Mouse (Mus musculus): Measurements from ENCODE around the gene Tsg101. TPM values are rescaled to one million over a fixed set of nuclear protein-coding genes. Genes with fewer than 3 reads are reported as not detected.
A peak's percentile ranks its signal among the peaks of the same experiment; 100 is the strongest.

Gene Tsg101
- polyA plus RNA-seq, 1 experiment from 2014 or later = 150 TPM

- DNase-seq (ENCODE audit: low spot score) (no peak), ATAC-seq (no peak)
- no peak for TF ChIP-seq EP300 (IDR thresholded peaks at IDR 0.05)
- TF ChIP-seq CTCF (IDR thresholded peaks at IDR 0.05) = no peak
- H3K27me3 ChIP-seq (replicated peaks; ENCODE audit: insufficient read depth, low read length) = no peaks in the 10 kb centered on the region
- no peak within 1 kb of the TSS for H3K4me3 ChIP-seq (ENCODE audit: low read depth, low read length)
- no peak within 1 kb of the TSS for H3K9ac ChIP-seq (replicated peaks; ENCODE audit: low read depth)
- H3K4me1 ChIP-seq (ENCODE audit: insufficient read depth, low read depth, low read length) = peaks cover 32% of the 10 kb centered on the region
- peak within 1 kb of the TSS; percentile 87 for H3K27ac ChIP-seq (ENCODE audit: low read length)
- 36% methylated on average over 6 of the region's 6 CpGs for WGBS
- no peaks in the 10 kb centered on the region for H3K36me3 ChIP-seq (ENCODE audit: insufficient read depth, low read length)
- H3K9me3 ChIP-seq (ENCODE audit: low read length) = no peaks in the 10 kb centered on the region
- no peak within 1 kb of the TSS for H3K4me2 ChIP-seq (replicated peaks; ENCODE audit: low read depth, low read length)
Measured at GRCm38 (mm10) chr7:46840787-46841525, 78.8 kb downstream of the Tsg101 start, which contains the start of gene Ldha. Gene Ldha (plus strand): TSS chr7:46841475.

GRCm38 (mm10) chr7:46840326-46840725, 79.4 kb downstream of the Tsg101 start:
- H3K4me2 ChIP-seq (replicated peaks; ENCODE audit: low read depth, low read length) = no peak overlapping the region

GRCm38 (mm10) chr7:46839861-46840260, 79.9 kb downstream of the Tsg101 start:
- WGBS = 66% methylated on average over 5 of the region's 5 CpGs
- no peak overlapping the region for H3K9ac ChIP-seq (replicated peaks; ENCODE audit: low read depth)

More at GRCm38 (mm10) chr7:46840326-46840725, 79.4 kb downstream of the Tsg101 start:
- Histone ChIP-seq H3K9me3 (ENCODE audit: low read length) (no peaks in the 10 kb centered on the region), H3K36me3 (ENCODE audit: insufficient read depth, low read length) (no peaks in the 10 kb centered on the region), H3K27ac (ENCODE audit: low read length) (peak overlapping the region; percentile 87), H3K27me3 (replicated peaks; ENCODE audit: insufficient read depth, low read length) (no peaks in the 10 kb centered on the region), H3K9ac (replicated peaks; ENCODE audit: low read depth) (no peak overlapping the region), H3K4me3 (ENCODE audit: low read depth, low read length) (no peak overlapping the region), H3K4me1 (ENCODE audit: insufficient read depth, low read depth, low read length) (peaks cover 32% of the 10 kb centered on the region)
- TF ChIP-seq EP300 (IDR thresholded peaks at IDR 0.05) = no peak
- TF ChIP-seq CTCF (IDR thresholded peaks at IDR 0.05) = no peak
- DNase-seq (ENCODE audit: low spot score) (peak; percentile 95), ATAC-seq (peak; percentile 70)
- WGBS = 17% methylated on average over 4 of the region's 4 CpGs

DNA sequence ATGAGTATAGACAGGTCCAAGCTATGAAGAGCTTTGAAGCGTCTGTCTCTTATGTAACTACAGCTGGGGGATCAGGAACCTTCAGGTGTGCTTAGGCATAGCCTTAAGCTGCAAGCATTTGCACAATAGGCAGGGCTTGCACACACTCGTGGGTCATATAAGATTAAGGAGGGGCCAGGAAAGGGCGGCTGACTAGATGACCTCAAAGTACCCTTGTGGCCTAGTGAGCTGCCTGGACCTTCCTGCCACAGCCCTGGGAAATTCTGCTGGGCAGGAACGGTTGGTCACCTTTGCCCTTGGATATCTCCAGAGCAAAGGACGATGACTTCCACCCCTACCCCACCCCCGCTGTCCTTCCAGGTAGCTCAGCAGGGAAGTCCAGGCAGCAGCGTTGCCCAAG, 80.3 kb downstream of the Tsg101 start:
- DNase-seq (ENCODE audit: low spot score) (peak; percentile 64), ATAC-seq (peak; percentile 43)
- no peaks in the 10 kb centered on the region for H3K9me3 ChIP-seq (ENCODE audit: low read length)
- H3K36me3 ChIP-seq (ENCODE audit: insufficient read depth, low read length) = no peaks in the 10 kb centered on the region
- H3K27ac ChIP-seq (ENCODE audit: low read length) = peak overlapping the region; percentile 87
- WGBS = 44% methylated on average over 7 of the region's 7 CpGs
- H3K27me3 ChIP-seq (replicated peaks; ENCODE audit: insufficient read depth, low read length) = no peaks in the 10 kb centered on the region
- no peak overlapping the region for H3K4me3 ChIP-seq (ENCODE audit: low read depth, low read length)
- no peak overlapping the region for H3K9ac ChIP-seq (replicated peaks; ENCODE audit: low read depth)
- TF ChIP-seq CTCF (IDR thresholded peaks at IDR 0.05) (no peak), EP300 (IDR thresholded peaks at IDR 0.05) (no peak)
- peak overlapping the region; percentile 21; the same call in 1 of the 2 replicates for H3K4me2 ChIP-seq (replicated peaks; ENCODE audit: low read depth, low read length)
- H3K4me1 ChIP-seq (ENCODE audit: insufficient read depth, low read depth, low read length) = peaks cover 27% of the 10 kb centered on the region

More at GRCm38 (mm10) chr7:46839861-46840260, 79.9 kb downstream of the Tsg101 start:
- Histone ChIP-seq H3K27ac (ENCODE audit: low read length) (peak overlapping the region; percentile 87), H3K4me3 (ENCODE audit: low read depth, low read length) (no peak overlapping the region), H3K4me2 (replicated peaks; ENCODE audit: low read depth, low read length) (no peak overlapping the region), H3K4me1 (ENCODE audit: insufficient read depth, low read depth, low read length) (peaks cover 28% of the 10 kb centered on the region), H3K27me3 (replicated peaks; ENCODE audit: insufficient read depth, low read length) (no peaks in the 10 kb centered on the region), H3K9me3 (ENCODE audit: low read length) (no peaks in the 10 kb centered on the region), H3K36me3 (ENCODE audit: insufficient read depth, low read length) (no peaks in the 10 kb centered on the region)
- ATAC-seq = no peak
- TF ChIP-seq EP300 (IDR thresholded peaks at IDR 0.05) = no peak
- no peak for TF ChIP-seq CTCF (IDR thresholded peaks at IDR 0.05)
- DNase-seq (ENCODE audit: low spot score) = no peak

Other genes with a start within 250 kb of the Tsg101 start
- gene Tph1, start 247.4 kb downstream of the Tsg101 start, polyA plus RNA-seq (2015; fragmentation: Nextera tagmentation; extraction: Ambion mirVana) = 0.27 and 0.32 TPM in 2 replicates
- 9.5 and 11.1 TPM in 2 replicates for gene Saal1, start 209.3 kb downstream of the Tsg101 start, polyA plus RNA-seq (2015; fragmentation: Nextera tagmentation; extraction: Ambion mirVana)
- gene Saa3, start 204.3 kb downstream of the Tsg101 start, polyA plus RNA-seq (2015; fragmentation: Nextera tagmentation; extraction: Ambion mirVana) = 34.2 and 98.7 TPM in 2 replicates
- not detected in 2 replicates for gene Saa4, start 187.4 kb downstream of the Tsg101 start, polyA plus RNA-seq (2015; fragmentation: Nextera tagmentation; extraction: Ambion mirVana)
- 0.65 and 0.69 TPM in 2 replicates for gene Saa1, start 177.0 kb downstream of the Tsg101 start, polyA plus RNA-seq (2015; fragmentation: Nextera tagmentation; extraction: Ambion mirVana)
- 1.0 TPM in 1 of 2 replicates, not detected in the other for gene Saa2, start 168.2 kb downstream of the Tsg101 start, polyA plus RNA-seq (2015; fragmentation: Nextera tagmentation; extraction: Ambion mirVana)
- 12.7 and 13.7 TPM in 2 replicates for gene Hps5, start 123.9 kb downstream of the Tsg101 start, polyA plus RNA-seq (2015; fragmentation: Nextera tagmentation; extraction: Ambion mirVana)
- 29.1 and 30.6 TPM in 2 replicates for gene Gtf2h1, start 123.9 kb downstream of the Tsg101 start, polyA plus RNA-seq (2015; fragmentation: Nextera tagmentation; extraction: Ambion mirVana)
- gene Ldha, start 78.5 kb downstream of the Tsg101 start, polyA plus RNA-seq (2015; fragmentation: Nextera tagmentation; extraction: Ambion mirVana) = 533 and 589 TPM in 2 replicates
- 0.11 TPM in 1 of 2 replicates, not detected in the other for gene Ldhc, start 58.8 kb downstream of the Tsg101 start, polyA plus RNA-seq (2015; fragmentation: Nextera tagmentation; extraction: Ambion mirVana)
- 4.1 and 6.0 TPM in 2 replicates for gene Uevld, start 38.6 kb upstream of the Tsg101 start, polyA plus RNA-seq (2015; fragmentation: Nextera tagmentation; extraction: Ambion mirVana)
- not detected in 2 replicates for gene Gm9999, start 63.6 kb upstream of the Tsg101 start, polyA plus RNA-seq (2015; fragmentation: Nextera tagmentation; extraction: Ambion mirVana)
- 13.1 and 14.9 TPM in 2 replicates for gene Spty2d1, start 88.4 kb upstream of the Tsg101 start, polyA plus RNA-seq (2015; fragmentation: Nextera tagmentation; extraction: Ambion mirVana)
- gene Tmem86a, start 130.6 kb upstream of the Tsg101 start, polyA plus RNA-seq (2015; fragmentation: Nextera tagmentation; extraction: Ambion mirVana) = 36.2 and 36.5 TPM in 2 replicates
- 1.2 and 1.7 TPM in 2 replicates for gene Ptpn5, start 213.7 kb upstream of the Tsg101 start, polyA plus RNA-seq (2015; fragmentation: Nextera tagmentation; extraction: Ambion mirVana)